Mouse (Mus musculus): ENCODE measurements at regions not wholly inside any gene's neighbourhood (a gene's known extent, or its start where the extent isn't known, plus 50 kb on each side); places are given as distances from the start of the nearest gene placed in this dataset.

- ATAC-seq (ENCODE audit: extremely low read depth, insufficient number of reproducible peaks, low FRiP score, poor library complexity, severe bottlenecking) (no peak), DNase-seq (ENCODE audit: low spot score) (peak; percentile 28)
- no peak overlapping the region for H3K4me3 ChIP-seq (ENCODE audit: low read depth, low read length)
- peaks cover 34% of the 10 kb centered on the region for H3K4me1 ChIP-seq (ENCODE audit: insufficient read depth, low read depth, low read length)
- H3K36me3 ChIP-seq (replicated peaks), result no peaks in the 10 kb centered on the region
- H3K9me3 ChIP-seq (replicated peaks), result no peaks in the 10 kb centered on the region
- no peaks in the 10 kb centered on the region for H3K27me3 ChIP-seq (ENCODE audit: insufficient read depth, low read length)
- TF ChIP-seq POLR2AphosphoS5 (IDR thresholded peaks at IDR 0.05; ENCODE audit: insufficient replicate concordance, low read depth, low read length), result no peak
- no peak for TF ChIP-seq GATA2 (IDR thresholded peaks at IDR 0.05; ENCODE audit: borderline replicate concordance, low read depth, low read length)
- TF ChIP-seq CTCF (IDR thresholded peaks at IDR 0.05; ENCODE audit: low read depth, low read length), result no peak
- TF ChIP-seq GATA1 (IDR thresholded peaks at IDR 0.05; ENCODE audit: borderline replicate concordance, low read length), result no peak
- TF ChIP-seq TAL1 (conservative IDR thresholded peaks at IDR 0.05; ENCODE audit: low read depth, low read length), result no peak
Observed at GRCm38 (mm10) chr13:34820423-34820822, 54.7 kb upstream of the Prpf4b start.

- H3K4me1 ChIP-seq (ENCODE audit: insufficient read depth, low read depth, low read length), result peaks cover 42% of the 10 kb centered on the region
Observed at GRCm38 (mm10) chr13:34821946-34822345, 53.2 kb upstream of the Prpf4b start.

GRCm38 (mm10) chr13:34824157-34824556 lies 50.9 kb upstream of the Prpf4b start:
- Histone ChIP-seq H3K9me3 (replicated peaks) (peaks cover 8% of the 10 kb centered on the region), H3K4me3 (ENCODE audit: low read depth, low read length) (no peak overlapping the region), H3K27me3 (ENCODE audit: insufficient read depth, low read length) (no peaks in the 10 kb centered on the region), H3K36me3 (replicated peaks) (no peaks in the 10 kb centered on the region), H3K4me1 (ENCODE audit: insufficient read depth, low read depth, low read length) (peaks cover 64% of the 10 kb centered on the region)
- ATAC-seq (ENCODE audit: extremely low read depth, insufficient number of reproducible peaks, low FRiP score, poor library complexity, severe bottlenecking) (no peak), DNase-seq (ENCODE audit: low spot score) (no peak)
- no peak for TF ChIP-seq GATA1 (IDR thresholded peaks at IDR 0.05; ENCODE audit: borderline replicate concordance, low read length)
- TF ChIP-seq GATA2 (IDR thresholded peaks at IDR 0.05; ENCODE audit: borderline replicate concordance, low read depth, low read length), result no peak
- no peak for TF ChIP-seq TAL1 (conservative IDR thresholded peaks at IDR 0.05; ENCODE audit: low read depth, low read length)
- no peak for TF ChIP-seq POLR2AphosphoS5 (IDR thresholded peaks at IDR 0.05; ENCODE audit: insufficient replicate concordance, low read depth, low read length)
- no peak for TF ChIP-seq CTCF (IDR thresholded peaks at IDR 0.05; ENCODE audit: low read depth, low read length)

More at GRCm38 (mm10) chr13:34821946-34822345, 53.2 kb upstream of the Prpf4b start:
- no peak for DNase-seq (ENCODE audit: low spot score)
- peaks cover 8% of the 10 kb centered on the region for H3K9me3 ChIP-seq (replicated peaks)
- no peak for ATAC-seq (ENCODE audit: extremely low read depth, insufficient number of reproducible peaks, low FRiP score, poor library complexity, severe bottlenecking)
- no peaks in the 10 kb centered on the region for H3K36me3 ChIP-seq (replicated peaks)
- TF ChIP-seq GATA1 (IDR thresholded peaks at IDR 0.05; ENCODE audit: borderline replicate concordance, low read length) (no peak), TAL1 (conservative IDR thresholded peaks at IDR 0.05; ENCODE audit: low read depth, low read length) (no peak), CTCF (IDR thresholded peaks at IDR 0.05; ENCODE audit: low read depth, low read length) (no peak)
- no peak overlapping the region for H3K4me3 ChIP-seq (ENCODE audit: low read depth, low read length)
- no peaks in the 10 kb centered on the region for H3K27me3 ChIP-seq (ENCODE audit: insufficient read depth, low read length)

All from G1E (cell line).